Mouse (Mus musculus): ENCODE results near the gene Rcbtb2. TPM values are rescaled to one million over a fixed set of nuclear protein-coding genes. Genes with fewer than 3 reads are reported as not detected.

Rcbtb2 gene
- polyA plus RNA-seq, 1 experiment, result 27.0 TPM

GRCm38 (mm10) chr14:73175031-73175430 lies 52.2 kb downstream of the Rcbtb2 start:
- Histone ChIP-seq H3K27me3 (ENCODE audit: control insufficient read depth, insufficient read depth, low read length) (no peaks in the 10 kb centered on the region), H3K4me3 (replicated peaks; ENCODE audit: insufficient read depth, low read depth, low read length) (no peak overlapping the region), H3K4me1 (ENCODE audit: control insufficient read depth, insufficient read depth, low read length) (peaks cover 21% of the 10 kb centered on the region), H3K27ac (ENCODE audit: insufficient read depth, low read length) (no peak overlapping the region)
- no peak for TF ChIP-seq POLR2A (IDR thresholded peaks at IDR 0.05; ENCODE audit: borderline replicate concordance, insufficient read depth, low read length)
- TF ChIP-seq CTCF (IDR thresholded peaks at IDR 0.05; ENCODE audit: borderline replicate concordance, insufficient read depth, low read depth, low read length), result no peak
- no peak for DNase-seq
- WGBS, result 100% methylated on average over 1 of the region's 1 CpGs

DNA sequence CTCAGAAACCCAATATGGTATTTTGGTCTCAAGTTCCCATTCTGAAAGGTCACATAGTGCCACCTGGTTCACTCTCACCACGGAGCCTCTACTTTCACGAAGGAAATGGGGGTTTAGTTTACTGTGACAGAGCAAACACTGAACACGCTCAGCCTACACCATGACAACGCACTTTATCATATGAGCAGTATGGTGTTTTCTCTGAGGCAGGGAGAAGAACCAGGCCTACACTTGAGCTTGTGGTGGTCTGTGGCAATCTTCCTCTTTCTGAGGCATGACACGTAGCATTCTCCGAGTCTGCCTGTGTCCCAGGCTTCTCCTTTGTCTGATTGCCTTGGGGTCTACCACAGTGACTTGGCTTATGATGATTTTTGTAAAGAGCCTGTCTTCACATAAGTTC lies 53.0 kb downstream of the Rcbtb2 start:
- H3K27me3 ChIP-seq (ENCODE audit: control insufficient read depth, insufficient read depth, low read length), result no peaks in the 10 kb centered on the region
- WGBS, result 90% methylated on average over 6 of the region's 6 CpGs
- no peak overlapping the region for H3K4me3 ChIP-seq (replicated peaks; ENCODE audit: insufficient read depth, low read depth, low read length)
- no peak overlapping the region for H3K27ac ChIP-seq (ENCODE audit: insufficient read depth, low read length)
- DNase-seq, result no peak
- TF ChIP-seq POLR2A (IDR thresholded peaks at IDR 0.05; ENCODE audit: borderline replicate concordance, insufficient read depth, low read length) (no peak), CTCF (IDR thresholded peaks at IDR 0.05; ENCODE audit: borderline replicate concordance, insufficient read depth, low read depth, low read length) (no peak)
- H3K4me1 ChIP-seq (ENCODE audit: control insufficient read depth, insufficient read depth, low read length), result peaks cover 21% of the 10 kb centered on the region

DNA sequence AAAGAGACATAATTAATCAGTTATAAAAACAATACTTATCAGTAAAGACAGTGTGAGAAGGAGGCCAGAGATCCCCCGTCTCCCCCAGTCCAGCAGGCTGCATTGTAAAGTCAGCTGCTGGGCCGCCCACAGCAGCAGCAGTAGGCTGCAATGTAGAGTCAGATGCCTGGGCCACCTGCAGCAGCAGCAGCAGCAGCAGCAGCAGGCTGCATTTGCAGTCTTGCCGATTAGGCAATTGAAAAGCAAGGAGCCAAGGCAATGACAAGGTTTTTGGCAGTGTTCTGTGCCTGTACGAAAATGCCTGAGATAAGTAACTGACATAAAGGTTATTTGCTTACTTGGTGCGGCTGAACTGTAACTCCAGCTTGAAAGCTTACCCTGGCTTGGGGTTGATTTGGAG lies 53.4 kb downstream of the Rcbtb2 start:
- no peak overlapping the region for H3K27ac ChIP-seq (ENCODE audit: insufficient read depth, low read length)
- H3K4me3 ChIP-seq (replicated peaks; ENCODE audit: insufficient read depth, low read depth, low read length), result no peak overlapping the region
- no peaks in the 10 kb centered on the region for H3K27me3 ChIP-seq (ENCODE audit: control insufficient read depth, insufficient read depth, low read length)
- no peak for DNase-seq
- WGBS, result 84% methylated on average over 5 of the region's 5 CpGs
- TF ChIP-seq POLR2A (IDR thresholded peaks at IDR 0.05; ENCODE audit: borderline replicate concordance, insufficient read depth, low read length) (no peak), CTCF (IDR thresholded peaks at IDR 0.05; ENCODE audit: borderline replicate concordance, insufficient read depth, low read depth, low read length) (no peak)
- peaks cover 21% of the 10 kb centered on the region for H3K4me1 ChIP-seq (ENCODE audit: control insufficient read depth, insufficient read depth, low read length)

DNA sequence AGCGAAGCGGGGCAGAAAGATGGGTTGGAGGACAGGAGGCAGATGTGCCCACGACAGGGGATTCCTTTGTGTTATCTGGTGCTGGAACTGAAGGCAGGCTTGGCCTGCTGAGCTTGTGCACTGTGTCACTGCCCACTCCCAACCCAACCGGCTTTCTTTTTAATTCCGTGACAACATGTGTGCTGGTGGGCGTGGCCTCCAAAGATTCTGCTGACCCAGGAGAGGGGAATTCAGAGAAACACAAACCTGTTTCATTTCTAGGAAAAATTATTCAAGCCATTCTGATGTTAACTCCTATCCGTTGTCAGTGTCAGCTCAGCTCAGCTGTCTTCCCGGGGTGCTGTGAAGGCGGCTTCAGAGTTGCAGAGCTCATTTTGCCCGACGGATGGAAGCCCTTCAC lies 55.1 kb downstream of the Rcbtb2 start:
- no peak for DNase-seq
- Histone ChIP-seq H3K27me3 (ENCODE audit: control insufficient read depth, insufficient read depth, low read length) (no peaks in the 10 kb centered on the region), H3K4me1 (ENCODE audit: control insufficient read depth, insufficient read depth, low read length) (peaks cover 11% of the 10 kb centered on the region; the same call in 1 of the 2 replicates), H3K4me3 (replicated peaks; ENCODE audit: insufficient read depth, low read depth, low read length) (no peak overlapping the region), H3K27ac (ENCODE audit: insufficient read depth, low read length) (no peak overlapping the region)
- TF ChIP-seq CTCF (IDR thresholded peaks at IDR 0.05; ENCODE audit: borderline replicate concordance, insufficient read depth, low read depth, low read length) (no peak), POLR2A (IDR thresholded peaks at IDR 0.05; ENCODE audit: borderline replicate concordance, insufficient read depth, low read length) (no peak)
- WGBS, result 77% methylated on average over 11 of the region's 11 CpGs

DNA sequence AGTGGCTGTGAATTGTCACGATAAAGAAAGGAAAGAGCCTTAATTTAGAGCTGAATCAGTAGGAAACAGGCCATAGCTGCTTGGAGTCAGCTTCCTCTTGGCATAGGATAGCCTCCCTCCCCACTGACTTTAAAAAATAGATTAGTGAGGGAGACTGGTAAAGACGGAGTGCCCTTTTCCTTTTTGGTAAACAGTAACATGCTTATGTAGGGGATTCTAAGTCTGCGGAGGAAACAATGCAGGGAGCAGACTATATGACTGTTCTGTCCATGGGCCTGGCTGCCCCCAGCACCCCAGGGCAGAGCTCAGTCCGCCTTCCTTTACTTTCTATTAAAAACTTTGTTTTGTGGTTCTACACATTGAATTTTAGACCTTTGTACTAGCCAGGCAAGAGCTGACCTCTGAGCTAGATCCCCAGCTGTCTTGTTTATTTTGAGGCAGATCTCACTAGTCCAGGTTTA lies 56.4 kb downstream of the Rcbtb2 start:
- H3K4me1 ChIP-seq (ENCODE audit: control insufficient read depth, insufficient read depth, low read length), result peaks cover 5% of the 10 kb centered on the region; the same call in 1 of the 2 replicates
- H3K4me3 ChIP-seq (replicated peaks; ENCODE audit: insufficient read depth, low read depth, low read length), result no peak overlapping the region
- 64% methylated on average over 4 of the region's 4 CpGs for WGBS
- no peak for TF ChIP-seq CTCF (IDR thresholded peaks at IDR 0.05; ENCODE audit: borderline replicate concordance, insufficient read depth, low read depth, low read length)
- H3K27ac ChIP-seq (ENCODE audit: insufficient read depth, low read length), result no peak overlapping the region
- DNase-seq, result no peak
- H3K27me3 ChIP-seq (ENCODE audit: control insufficient read depth, insufficient read depth, low read length), result no peaks in the 10 kb centered on the region

DNA sequence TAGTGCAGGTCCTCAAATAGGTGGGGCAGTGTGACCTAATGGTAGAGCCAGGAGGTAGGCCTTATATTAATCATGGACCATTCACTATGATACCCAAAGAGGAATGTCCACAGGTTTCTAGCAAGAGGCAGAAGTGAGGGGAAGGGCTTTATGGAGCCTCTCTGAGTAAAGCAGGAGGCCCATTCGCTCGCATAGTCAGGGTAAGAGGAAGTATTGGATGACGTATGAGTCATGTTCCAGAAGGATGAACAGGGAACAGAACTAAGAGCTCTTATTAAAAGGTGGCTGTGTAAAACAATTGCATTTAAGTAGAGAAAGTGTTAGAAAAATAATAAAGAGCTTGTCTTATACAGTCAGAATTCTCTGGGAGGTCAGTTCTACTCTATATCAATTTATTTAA lies 57.8 kb downstream of the Rcbtb2 start:
- DNase-seq, result no peak

DNA sequence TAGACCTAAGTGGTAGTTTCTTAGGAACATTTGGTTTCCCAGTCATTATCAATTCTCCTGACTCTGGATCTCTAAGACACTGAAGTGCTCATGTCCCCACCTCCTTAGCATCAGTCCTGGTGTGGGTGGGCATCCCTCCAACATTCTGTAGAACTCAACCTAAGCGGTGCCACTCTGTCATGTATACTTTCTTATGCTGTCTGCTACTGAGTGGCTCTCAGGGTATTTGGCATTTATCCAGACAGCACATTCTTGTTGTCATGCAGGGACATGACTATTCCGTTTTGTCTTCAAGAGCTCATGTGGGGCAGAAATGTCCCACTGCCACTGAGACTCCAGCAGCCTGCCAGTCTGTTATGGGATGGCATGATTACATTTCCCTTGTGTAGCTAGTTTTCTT lies 58.3 kb downstream of the Rcbtb2 start:
- WGBS, result 17% methylated on average over 2 of the region's 2 CpGs
- Histone ChIP-seq H3K4me1 (ENCODE audit: control insufficient read depth, insufficient read depth, low read length) (no peaks in the 10 kb centered on the region), H3K4me3 (replicated peaks; ENCODE audit: insufficient read depth, low read depth, low read length) (no peak overlapping the region), H3K27me3 (ENCODE audit: control insufficient read depth, insufficient read depth, low read length) (no peaks in the 10 kb centered on the region), H3K27ac (ENCODE audit: insufficient read depth, low read length) (no peak overlapping the region)
- DNase-seq, result no peak
- TF ChIP-seq CTCF (IDR thresholded peaks at IDR 0.05; ENCODE audit: borderline replicate concordance, insufficient read depth, low read depth, low read length), result no peak
- TF ChIP-seq POLR2A (IDR thresholded peaks at IDR 0.05; ENCODE audit: borderline replicate concordance, insufficient read depth, low read length), result no peak

More for the DNA sequence above, 57.8 kb downstream of the Rcbtb2 start:
- Histone ChIP-seq H3K4me3 (replicated peaks; ENCODE audit: insufficient read depth, low read depth, low read length) (no peak overlapping the region), H3K4me1 (ENCODE audit: control insufficient read depth, insufficient read depth, low read length) (no peaks in the 10 kb centered on the region), H3K27ac (ENCODE audit: insufficient read depth, low read length) (no peak overlapping the region), H3K27me3 (ENCODE audit: control insufficient read depth, insufficient read depth, low read length) (no peaks in the 10 kb centered on the region)
- 91% methylated on average over 3 of the region's 3 CpGs for WGBS
- TF ChIP-seq POLR2A (IDR thresholded peaks at IDR 0.05; ENCODE audit: borderline replicate concordance, insufficient read depth, low read length) (no peak), CTCF (IDR thresholded peaks at IDR 0.05; ENCODE audit: borderline replicate concordance, insufficient read depth, low read depth, low read length) (no peak)

GRCm38 (mm10) chr14:73186875-73187274 lies 64.0 kb downstream of the Rcbtb2 start:
- no peak overlapping the region for H3K27ac ChIP-seq (ENCODE audit: insufficient read depth, low read length)
- 95% methylated on average over 7 of the region's 7 CpGs for WGBS

More at GRCm38 (mm10) chr14:73186875-73187274, 64.0 kb downstream of the Rcbtb2 start:
- Histone ChIP-seq H3K4me1 (ENCODE audit: control insufficient read depth, insufficient read depth, low read length) (no peaks in the 10 kb centered on the region), H3K4me3 (replicated peaks; ENCODE audit: insufficient read depth, low read depth, low read length) (no peak overlapping the region), H3K27me3 (ENCODE audit: control insufficient read depth, insufficient read depth, low read length) (no peaks in the 10 kb centered on the region)
- no peak for TF ChIP-seq POLR2A (IDR thresholded peaks at IDR 0.05; ENCODE audit: borderline replicate concordance, insufficient read depth, low read length)
- no peak for TF ChIP-seq CTCF (IDR thresholded peaks at IDR 0.05; ENCODE audit: borderline replicate concordance, insufficient read depth, low read depth, low read length)
- DNase-seq, result no peak
